Mouse (Mus musculus) intestine, postnatal 0 days (tissue): ENCODE results near the gene Cst13. TPM values are rescaled to one million over a fixed set of nuclear protein-coding genes. Genes with fewer than 3 reads are reported as not detected.
"Not testable (repeated sequence)": the region's sequence is repeated elsewhere in the genome, so short reads cannot be mapped to it uniquely, and the experiment has no call there.

ENCODE experiments used
- ATAC-seq: fragments of 200-750 bp; cut with Nextera tagmentation; 2 replicates; pipeline ENCODE4 v1.8.0; 2017; ENCODE audit warnings: mild to moderate bottlenecking, moderate TSS enrichment, moderate library complexity
- H3K27ac ChIP-seq: fragments of 300-500 bp; sonication (generic); 2 replicates; pipeline ENCODE4 v1.5.1; 2014; ENCODE audit warnings: mild to moderate bottlenecking, low read depth, low read length, moderate library complexity
- H3K27me3 ChIP-seq: fragments of 300-500 bp; sonication (generic); replicated peaks from 2 replicates; pipeline ENCODE4 v1.6.1; 2014; ENCODE audit warnings: low read length, mixed read lengths; ENCODE audit not compliant: control insufficient read depth, insufficient read depth
- H3K36me3 ChIP-seq: fragments of 300-500 bp; sonication (generic); 2 replicates; pipeline ENCODE4 v1.6.1; 2014; ENCODE audit warnings: mild to moderate bottlenecking, moderate library complexity; ENCODE audit not compliant: control insufficient read depth, insufficient read depth
- H3K4me1 ChIP-seq: fragments of 300-500 bp; sonication (generic); replicated peaks from 2 replicates; pipeline ENCODE4 v1.6.1; 2014; ENCODE audit warnings: antibody characterized with exemption, low read length, mixed read lengths; ENCODE audit not compliant: control insufficient read depth, insufficient read depth
- H3K4me2 ChIP-seq: fragments of 300-500 bp; sonication (generic); replicated peaks from 2 replicates; pipeline ENCODE4 v1.6.1; 2014; ENCODE audit warnings: low read depth, mild to moderate bottlenecking, moderate library complexity
- H3K4me3 ChIP-seq: fragments of 300-500 bp; sonication (generic); 2 replicates; pipeline ENCODE4 v1.5.1; 2014; ENCODE audit warnings: low read depth, low read length
- H3K9ac ChIP-seq: fragments of 300-500 bp; sonication (generic); 2 replicates; pipeline ENCODE4 v1.6.1; 2014; ENCODE audit warnings: mild to moderate bottlenecking, low read depth, low read length
- H3K9me3 ChIP-seq: fragments of 300-500 bp; sonication (generic); 2 replicates; pipeline ENCODE4 v1.6.1; 2016; ENCODE audit warnings: mixed run types; ENCODE audit not compliant: control insufficient read depth
- CTCF ChIP-seq: sonication (generic); IDR thresholded peaks from 2 replicates; pipeline ENCODE4 v1.5.1; 2016; ENCODE audit warnings: low read depth, mild to moderate bottlenecking, control low read depth, antibody characterized with exemption, moderate library complexity
- WGBS: fragments of 180-500 bp; shearing (Covaris S2); extraction: QIAGEN DNeasy Blood & Tissue Kit; methylation state at CpG from one replicate; pipeline ENCODE4 v1.1.7; 2014; 5-methylcytosine and 5-hydroxymethylcytosine counted together
- polyA plus RNA-seq: library from polyadenylated mRNA; unstranded; fragments of >200 nt; fragmentation: Nextera tagmentation; extraction: Ambion mirVana; gene quantifications from 2 replicates; pipeline ENCODE4 v1.2.1, GENCODE M21; 2015

Cst13 gene
- polyA plus RNA-seq, result not detected in 2 replicates

DNA sequence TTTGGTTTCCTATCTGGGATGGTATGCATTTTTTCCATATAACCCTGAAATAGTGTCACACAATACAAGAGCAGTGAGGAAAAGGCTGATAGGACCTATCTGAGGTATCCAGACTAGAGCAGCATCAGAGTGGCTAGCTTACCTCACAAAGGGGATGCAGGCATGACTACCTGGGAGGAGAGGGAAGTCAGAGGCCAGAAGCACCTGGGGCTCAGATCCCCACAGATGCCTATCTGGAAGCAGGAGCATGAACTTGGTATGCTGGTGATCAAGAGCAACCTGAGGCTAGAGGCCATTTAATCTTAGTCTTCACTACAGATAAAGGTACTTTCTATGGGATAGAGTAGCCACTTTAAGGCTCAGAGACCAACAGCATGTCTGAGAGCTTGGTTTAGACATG, at the start of gene Cst13:
Gene Cst13, plus strand, starts transcription at position 173 of the 400 bp plus-strand sequence.
- H3K27ac ChIP-seq, result no peak within 1 kb of the TSS
- H3K36me3 ChIP-seq, result no peaks in the 10 kb centered on the region
- no peaks in the 10 kb centered on the region for H3K4me1 ChIP-seq
- H3K9ac ChIP-seq, result no peak within 1 kb of the TSS
- ATAC-seq, result no peak
- H3K4me3 ChIP-seq, result no peak within 1 kb of the TSS
- no peaks in the 10 kb centered on the region for H3K9me3 ChIP-seq
- peaks cover 3% of the 10 kb centered on the region; the same call in 1 of the 2 replicates for H3K27me3 ChIP-seq
- no peak for TF ChIP-seq CTCF
- H3K4me2 ChIP-seq, result no peak within 1 kb of the TSS

DNA sequence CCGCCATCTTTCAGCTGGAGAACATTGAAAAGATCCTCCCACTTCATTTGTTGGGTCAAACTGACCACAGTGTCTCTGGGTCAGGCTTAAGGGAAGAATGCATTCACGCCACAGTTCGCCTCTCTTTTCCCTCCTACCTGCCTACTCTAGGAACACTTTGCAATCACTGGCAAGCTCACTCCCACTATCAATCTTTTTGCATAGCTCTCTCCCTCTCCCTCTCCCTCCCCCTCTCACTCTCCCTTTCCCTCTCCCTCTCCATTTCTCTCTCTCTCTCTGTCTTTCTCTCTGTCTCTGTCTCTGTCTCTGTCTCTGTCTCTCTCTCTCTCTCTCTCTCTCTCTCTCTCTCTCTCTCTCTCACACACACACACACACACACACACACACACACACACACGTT, 48.5 kb upstream of the Cst13 start, which contains the start of gene Cst11:
Gene Cst11, minus strand, starts transcription at position 101 of the 400 bp plus-strand sequence.
- H3K4me3 ChIP-seq, H3K9me3 ChIP-seq, H3K9ac ChIP-seq, H3K4me2 ChIP-seq, H3K4me1 ChIP-seq, ATAC-seq, H3K27me3 ChIP-seq, H3K27ac ChIP-seq, H3K36me3 ChIP-seq: not testable (repeated sequence)
- 90% methylated on average over 4 of the region's 4 CpGs for WGBS

DNA sequence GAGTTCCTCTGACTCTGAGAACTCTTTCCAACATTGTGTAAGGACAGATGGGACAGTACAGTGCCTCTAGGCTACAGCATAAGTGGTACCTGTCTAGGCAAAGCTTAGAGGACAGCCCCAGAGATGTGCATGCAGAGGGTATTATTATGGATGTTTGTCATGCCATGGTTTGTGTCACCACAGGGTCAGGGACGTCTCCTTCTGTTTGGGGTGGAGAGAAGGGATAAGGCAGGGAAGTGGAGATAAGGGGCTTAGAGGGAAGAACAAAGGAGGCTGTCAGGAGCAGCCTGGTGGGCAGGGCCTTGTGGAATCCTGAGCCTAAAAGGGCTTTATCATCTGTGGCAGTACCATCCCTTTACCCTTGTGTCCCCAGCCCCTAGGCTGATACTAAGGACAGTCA, 38.2 kb upstream of the Cst13 start, which contains the start of gene 8030411F24Rik:
Gene 8030411F24Rik, plus strand, starts transcription at position 301 of the 400 bp plus-strand sequence.
- Histone ChIP-seq H3K4me1 (no peaks in the 10 kb centered on the region), H3K27me3 (no peaks in the 10 kb centered on the region), H3K4me2 (no peak within 1 kb of the TSS), H3K9ac (no peak within 1 kb of the TSS), H3K36me3 (no peaks in the 10 kb centered on the region), H3K27ac (no peak within 1 kb of the TSS), H3K4me3 (no peak within 1 kb of the TSS), H3K9me3 (no peaks in the 10 kb centered on the region)
- no peak for ATAC-seq
- TF ChIP-seq CTCF, result no peak
- WGBS, result 13% methylated on average over 1 of the region's 1 CpGs

DNA sequence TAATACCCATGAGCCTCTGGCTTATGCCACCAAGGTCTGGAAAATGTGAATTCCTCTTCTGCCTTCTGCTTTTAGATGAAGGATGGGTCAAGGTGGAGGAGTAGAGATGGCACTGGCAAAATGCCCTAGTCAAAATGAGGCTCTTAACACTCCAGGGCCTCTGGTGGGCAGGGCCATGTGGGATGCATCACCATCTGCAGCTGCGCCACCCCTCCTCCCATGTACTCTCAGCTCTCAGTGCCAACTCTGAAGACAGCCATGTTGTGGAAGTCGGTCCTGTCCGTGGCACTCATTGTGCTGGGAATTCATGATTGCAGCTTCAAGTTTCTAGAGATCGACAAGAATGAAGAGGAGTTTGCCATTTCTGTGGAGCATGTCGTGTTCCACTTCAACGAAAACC, 30.7 kb upstream of the Cst13 start, which contains the start of gene Cst12:
Gene Cst12, plus strand, starts transcription at position 220 of the 400 bp plus-strand sequence.
- Histone ChIP-seq H3K4me2 (no peak within 1 kb of the TSS), H3K27me3 (no peaks in the 10 kb centered on the region), H3K9me3 (no peaks in the 10 kb centered on the region), H3K9ac (no peak within 1 kb of the TSS), H3K4me3 (no peak within 1 kb of the TSS), H3K4me1 (no peaks in the 10 kb centered on the region), H3K27ac (no peak within 1 kb of the TSS), H3K36me3 (no peaks in the 10 kb centered on the region)
- TF ChIP-seq CTCF, result no peak
- WGBS, result 90% methylated on average over 6 of the region's 6 CpGs
- no peak for ATAC-seq

DNA sequence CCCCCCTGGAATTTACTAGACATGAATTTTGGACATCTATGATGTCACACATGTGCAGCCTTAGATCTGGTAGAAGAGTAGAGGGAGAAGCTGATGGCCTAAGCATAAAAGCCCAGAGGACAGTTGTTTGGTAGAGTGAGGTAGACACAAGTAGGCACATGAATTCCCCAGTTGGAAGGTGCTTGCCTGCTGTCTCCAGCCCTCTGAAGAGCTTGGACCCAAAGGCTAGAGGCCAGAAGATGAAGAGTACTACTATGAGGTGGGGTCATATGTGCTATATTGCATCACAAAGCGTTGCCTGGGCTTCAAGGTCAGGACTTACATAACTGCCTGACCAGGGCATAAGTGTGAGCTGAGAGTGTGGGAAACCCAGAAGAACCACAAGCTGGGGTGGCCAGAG, 21.4 kb upstream of the Cst13 start, which contains the start of gene Cst8:
Gene Cst8, plus strand, starts transcription at position 301 of the 400 bp plus-strand sequence.
- no peaks in the 10 kb centered on the region for H3K27me3 ChIP-seq
- no peak for TF ChIP-seq CTCF
- no peak within 1 kb of the TSS for H3K4me2 ChIP-seq
- H3K4me1 ChIP-seq, result no peaks in the 10 kb centered on the region
- 81% methylated on average over 1 of the region's 1 CpGs for WGBS
- H3K4me3 ChIP-seq, result no peak within 1 kb of the TSS
- H3K9ac ChIP-seq, result no peak within 1 kb of the TSS
- H3K27ac ChIP-seq, result no peak within 1 kb of the TSS
- H3K9me3 ChIP-seq, result no peaks in the 10 kb centered on the region
- H3K36me3 ChIP-seq, result no peaks in the 10 kb centered on the region
- ATAC-seq, result no peak

DNA sequence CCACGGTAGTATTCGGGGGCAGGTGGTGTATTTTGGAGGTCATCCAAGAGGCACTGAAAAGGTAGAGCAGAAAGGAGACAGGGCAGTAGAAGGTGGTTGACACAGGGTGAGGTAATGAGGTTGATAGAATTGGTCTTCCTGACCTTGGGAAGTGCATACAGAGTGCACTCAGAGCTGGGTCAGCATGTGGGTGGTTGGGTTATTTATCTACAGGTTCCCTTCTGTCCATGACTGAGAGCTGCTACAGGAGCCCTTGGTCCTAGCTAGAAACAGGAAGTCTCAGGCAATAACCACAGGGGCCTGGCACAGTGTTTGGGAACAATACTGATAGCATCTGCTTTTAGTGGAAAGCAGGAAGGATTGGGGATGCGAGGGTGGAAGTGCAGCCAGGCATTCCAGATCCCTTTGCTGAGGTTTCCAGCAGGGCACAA, 18.4 kb upstream of the Cst13 start:
- H3K36me3 ChIP-seq, result no peaks in the 10 kb centered on the region
- H3K27ac ChIP-seq, result no peak overlapping the region
- no peaks in the 10 kb centered on the region for H3K9me3 ChIP-seq
- H3K4me2 ChIP-seq, result no peak overlapping the region
- 34% methylated on average over 3 of the region's 3 CpGs for WGBS
- H3K27me3 ChIP-seq, result no peaks in the 10 kb centered on the region
- no peak overlapping the region for H3K4me3 ChIP-seq
- no peak for ATAC-seq
- H3K9ac ChIP-seq, result no peak overlapping the region
- no peaks in the 10 kb centered on the region for H3K4me1 ChIP-seq
- no peak for TF ChIP-seq CTCF

DNA sequence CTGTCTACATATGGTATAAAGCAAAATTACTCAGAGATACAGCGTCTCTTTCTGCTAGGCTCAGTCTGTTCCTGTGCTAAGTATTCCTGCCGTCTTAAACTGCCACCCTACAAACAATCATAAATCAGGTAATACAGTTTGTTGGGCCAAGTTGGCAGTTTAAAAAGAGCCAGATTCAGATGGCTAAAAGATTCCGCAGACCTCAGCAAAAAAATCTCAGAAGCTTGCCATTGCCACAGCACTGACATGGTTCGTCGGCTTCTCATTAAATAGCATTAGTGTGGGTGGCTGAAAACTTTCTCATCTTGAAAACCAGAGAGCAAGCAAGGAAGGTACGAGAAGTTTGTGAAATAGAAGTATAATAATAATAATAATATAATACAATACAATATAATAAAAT, 13.2 kb upstream of the Cst13 start:
- no peak overlapping the region for H3K9ac ChIP-seq
- no peak overlapping the region for H3K4me3 ChIP-seq
- no peak for ATAC-seq
- TF ChIP-seq CTCF, result no peak
- no peaks in the 10 kb centered on the region for H3K36me3 ChIP-seq
- no peaks in the 10 kb centered on the region for H3K4me1 ChIP-seq
- no peaks in the 10 kb centered on the region for H3K27me3 ChIP-seq
- H3K4me2 ChIP-seq, result no peak overlapping the region
- no peak overlapping the region for H3K27ac ChIP-seq
- 52% methylated on average over 6 of the region's 6 CpGs for WGBS
- no peaks in the 10 kb centered on the region for H3K9me3 ChIP-seq
